Mouse (Mus musculus) thymus, postnatal 10 days (tissue): ENCODE data around the gene Dgkg.

Source experiments
- DNase-seq, 2 experiments: peaks; one replicate each; pipeline ENCODE4 v3.0.0; 2021; ENCODE audit warnings: low spot score in 2 of 2

Dgkg gene

DNA sequence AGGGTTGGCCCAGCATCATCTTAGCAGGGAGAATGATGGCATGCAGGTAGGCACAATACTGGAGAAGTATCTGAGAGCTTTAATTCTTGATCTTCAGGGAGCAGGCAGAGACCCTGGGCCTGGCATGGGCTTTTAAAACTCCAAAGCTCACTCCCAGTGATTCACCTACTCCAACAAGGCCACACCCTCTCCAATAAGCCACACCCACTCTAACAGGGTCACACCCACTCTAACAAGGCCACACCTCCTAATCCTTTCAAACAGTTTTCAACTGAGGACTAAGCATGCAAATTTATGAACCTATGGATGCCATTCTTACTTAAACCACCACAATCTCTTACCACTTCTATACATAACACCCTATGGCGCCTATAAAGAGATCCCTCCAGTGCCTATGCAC, 11.8 kb downstream of the Dgkg start:
- no peak for DNase-seq

DNA sequence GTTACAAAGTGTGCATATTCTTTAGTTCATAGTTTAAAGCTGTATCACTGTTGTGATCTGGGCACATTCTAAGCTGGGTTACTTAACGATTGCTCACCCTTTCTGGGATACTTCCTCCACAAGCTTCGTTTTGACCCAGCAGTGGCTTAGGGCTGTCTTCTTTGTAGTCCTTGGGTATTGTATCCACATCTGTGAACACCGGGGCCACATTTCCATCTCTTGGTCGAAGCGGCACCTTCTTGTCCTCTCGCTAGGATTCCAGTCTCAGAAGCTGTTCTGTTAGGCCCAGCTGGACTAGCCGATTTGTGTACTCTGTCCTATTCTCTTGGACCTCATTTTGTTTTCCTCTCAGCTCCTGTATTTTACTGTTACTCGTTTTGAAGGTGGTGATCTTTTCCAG, 13.6 kb downstream of the Dgkg start:
- no peak for DNase-seq

DNA sequence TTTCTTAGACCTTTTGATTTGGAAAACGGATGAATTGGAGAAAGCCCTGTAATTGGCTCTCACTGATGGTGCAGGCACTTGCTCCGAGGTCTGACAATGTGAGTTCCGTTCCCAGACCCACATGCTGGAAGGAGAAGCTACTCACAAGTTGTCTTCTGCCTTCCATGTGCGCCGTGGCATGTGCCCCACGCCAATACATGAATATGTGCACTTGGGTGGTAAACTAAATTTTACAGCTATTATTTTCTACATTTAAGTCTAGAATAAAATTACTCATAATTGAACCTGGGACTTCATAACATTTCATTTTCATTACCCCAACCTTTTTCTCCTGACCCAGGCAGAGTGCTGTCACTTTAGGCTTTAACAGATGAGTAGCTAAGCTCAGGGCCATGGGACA, 14.1 kb downstream of the Dgkg start:
- no peak for DNase-seq

DNA sequence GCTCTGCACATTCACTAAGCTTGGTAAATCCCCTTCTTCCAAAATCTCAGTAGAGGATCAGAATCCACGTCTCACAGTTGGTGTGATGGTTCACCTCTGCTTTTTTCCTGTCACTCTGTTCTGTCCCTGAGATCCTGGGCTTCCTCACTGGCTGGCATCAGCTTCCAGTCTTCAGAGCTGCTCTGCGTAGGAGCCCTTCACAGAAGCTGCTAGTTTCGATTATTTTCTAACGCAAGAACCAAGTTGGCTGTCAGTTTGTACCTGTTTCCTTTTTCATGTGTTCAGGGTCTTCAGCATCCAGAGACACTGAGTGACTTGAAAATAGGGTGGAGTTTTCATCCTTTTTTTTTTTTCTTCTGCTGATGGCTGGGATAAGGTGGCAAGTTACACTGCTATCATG, 15.0 kb downstream of the Dgkg start:
- DNase-seq = no peak

DNA sequence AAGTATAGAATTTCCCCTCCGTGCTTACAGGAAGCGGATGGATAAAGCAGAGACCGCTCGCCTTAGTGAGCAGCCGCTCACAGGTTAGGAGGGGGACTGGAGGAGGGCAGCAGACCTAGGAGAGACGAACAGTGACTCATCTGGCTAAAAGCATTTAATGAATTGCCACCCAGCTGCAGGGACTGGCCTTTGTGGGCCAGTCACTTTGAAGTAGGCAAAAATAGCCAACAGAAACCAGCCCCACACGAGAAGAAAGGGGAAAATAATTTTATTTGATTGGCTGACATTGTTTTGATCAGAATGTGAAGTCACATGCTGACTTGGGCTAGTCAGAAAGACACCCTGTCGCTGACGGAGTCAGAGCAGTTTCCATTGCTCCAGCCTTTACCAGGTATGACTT, 15.4 kb downstream of the Dgkg start:
- DNase-seq = no peak

DNA sequence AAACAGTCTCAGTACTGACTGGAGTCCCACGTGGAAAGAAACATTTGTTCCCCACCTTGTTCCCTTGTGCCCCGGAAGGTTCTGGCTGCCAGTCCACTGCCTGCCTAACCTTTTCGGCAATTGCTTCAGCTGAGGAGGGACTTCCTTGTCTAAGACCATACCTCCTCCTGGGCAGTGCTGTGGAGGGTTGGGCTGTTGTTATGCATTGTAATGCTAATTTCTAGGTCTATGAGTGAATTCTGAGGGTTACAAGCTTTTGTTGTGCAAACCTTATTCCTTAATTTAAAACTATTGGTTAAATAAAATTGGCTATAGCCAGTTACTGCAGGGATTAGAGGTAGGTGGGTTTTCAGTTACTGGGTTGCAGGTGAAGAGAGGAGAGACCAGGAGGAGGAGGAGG, 19.7 kb downstream of the Dgkg start:
- DNase-seq = no peak

DNA sequence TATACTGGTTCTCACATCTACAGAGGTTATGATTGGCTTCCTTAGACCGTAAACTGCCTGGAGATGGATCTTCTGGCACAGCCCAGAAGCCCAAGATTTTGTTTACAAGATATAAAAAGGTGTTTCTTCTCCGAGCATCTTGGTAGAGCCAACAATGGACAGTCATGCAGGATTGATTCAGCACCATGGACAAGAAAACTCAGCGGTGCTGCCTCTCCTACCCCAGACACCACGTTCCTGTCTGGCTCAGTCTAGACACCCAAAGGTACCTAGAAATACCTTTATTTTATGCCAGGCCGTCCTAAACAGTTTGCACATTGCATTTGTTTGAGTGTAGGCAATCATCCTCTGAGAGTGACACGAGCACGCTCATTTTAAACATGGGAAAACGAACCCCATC, 21.3 kb downstream of the Dgkg start:
- DNase-seq = no peak

DNA sequence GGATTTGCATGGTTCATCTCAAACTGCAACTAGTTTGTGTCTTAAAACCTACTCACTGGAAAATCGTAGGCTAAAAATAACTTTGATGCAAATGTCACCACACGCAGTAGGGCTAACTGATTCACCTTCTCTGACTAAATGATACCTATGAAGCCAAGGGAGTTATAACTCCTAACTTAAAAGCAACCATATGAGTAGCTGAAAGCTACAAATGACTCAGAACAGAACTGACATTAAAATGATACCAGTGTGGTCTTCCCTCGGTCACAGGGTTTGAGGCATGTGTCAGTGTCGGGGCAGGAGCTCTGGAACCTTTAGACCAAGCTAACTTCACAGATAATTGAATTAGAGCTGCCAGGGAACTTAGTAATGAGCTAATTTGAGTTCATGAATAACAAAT, 24.0 kb downstream of the Dgkg start:
- no peak for DNase-seq

DNA sequence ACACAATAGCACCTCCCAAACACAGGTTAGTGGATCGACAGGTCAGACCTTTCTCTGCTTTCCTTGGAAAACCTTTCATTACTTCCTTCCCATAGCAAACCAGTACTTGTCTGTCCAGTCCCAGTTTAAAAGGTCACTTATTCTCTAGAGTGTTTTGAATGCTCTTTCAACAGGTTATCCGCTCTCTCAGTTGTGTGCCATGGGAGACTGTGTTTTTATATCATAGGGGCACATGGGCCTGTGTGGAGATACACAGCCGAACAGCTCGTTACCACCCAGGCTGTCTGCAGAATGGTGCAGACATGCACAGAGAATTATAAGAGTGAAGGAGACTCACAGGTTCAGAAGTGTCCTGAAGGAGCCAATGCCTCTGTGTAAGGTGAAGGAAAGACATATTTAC, 26.7 kb downstream of the Dgkg start:
- DNase-seq = no peak

DNA sequence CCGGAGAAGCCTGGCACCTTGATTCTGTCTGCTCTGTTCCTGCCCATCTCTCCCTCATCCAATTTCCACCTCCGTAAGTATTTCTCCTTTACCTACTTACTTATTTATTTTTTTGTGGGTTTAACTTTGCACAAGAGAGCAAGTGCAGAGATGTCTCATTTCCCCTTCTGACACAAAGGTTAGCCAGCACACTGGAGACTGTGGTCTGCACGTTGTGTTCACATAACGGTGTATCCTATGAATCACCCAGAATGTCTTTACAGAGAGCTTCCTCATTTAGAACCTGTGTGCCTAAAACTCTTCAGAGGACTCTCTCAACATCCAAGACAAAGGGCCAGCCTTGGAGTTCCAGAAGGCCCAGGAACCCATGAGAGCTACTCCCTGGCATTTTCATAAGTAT, 27.1 kb downstream of the Dgkg start:
- no peak for DNase-seq

DNA sequence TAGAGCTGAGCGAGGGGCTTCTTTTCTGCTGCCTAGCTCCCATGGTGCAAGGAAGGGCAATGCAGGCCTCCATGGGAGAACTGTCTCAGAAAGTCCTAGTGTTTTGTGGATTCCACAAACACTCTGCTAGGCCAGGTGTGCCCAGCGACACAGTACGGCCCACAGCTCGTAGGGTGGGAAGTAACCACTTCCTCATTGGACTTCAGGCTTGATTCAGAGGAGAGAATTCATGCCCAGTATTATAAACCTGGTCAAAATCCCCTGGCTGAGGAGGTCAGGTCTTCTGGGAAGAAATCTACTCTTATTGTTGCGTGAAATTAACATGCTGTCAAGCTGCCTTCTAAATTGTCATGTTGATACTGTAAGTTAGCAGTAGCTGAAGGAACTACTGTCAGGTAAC, 31.0 kb downstream of the Dgkg start:
- DNase-seq = no peak

DNA sequence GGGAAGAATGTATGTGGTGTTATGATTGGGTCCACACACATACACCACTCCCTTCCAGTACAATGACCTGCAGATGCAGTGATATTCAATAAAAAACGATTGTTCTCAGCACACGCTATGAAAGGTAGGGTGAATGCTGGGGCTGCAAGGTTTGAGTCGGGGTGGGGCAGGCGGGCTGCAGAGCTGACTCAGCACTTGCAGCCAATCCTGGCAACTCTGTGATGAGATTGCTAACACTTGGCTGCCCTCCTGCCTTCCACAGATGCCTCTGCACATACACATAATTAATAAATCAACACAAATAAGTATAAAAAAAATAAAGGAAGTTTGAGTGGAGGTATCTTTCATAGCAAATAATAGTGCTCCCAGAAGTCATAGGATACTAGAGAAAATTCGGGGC, 31.6 kb downstream of the Dgkg start:
- no peak for DNase-seq

DNA sequence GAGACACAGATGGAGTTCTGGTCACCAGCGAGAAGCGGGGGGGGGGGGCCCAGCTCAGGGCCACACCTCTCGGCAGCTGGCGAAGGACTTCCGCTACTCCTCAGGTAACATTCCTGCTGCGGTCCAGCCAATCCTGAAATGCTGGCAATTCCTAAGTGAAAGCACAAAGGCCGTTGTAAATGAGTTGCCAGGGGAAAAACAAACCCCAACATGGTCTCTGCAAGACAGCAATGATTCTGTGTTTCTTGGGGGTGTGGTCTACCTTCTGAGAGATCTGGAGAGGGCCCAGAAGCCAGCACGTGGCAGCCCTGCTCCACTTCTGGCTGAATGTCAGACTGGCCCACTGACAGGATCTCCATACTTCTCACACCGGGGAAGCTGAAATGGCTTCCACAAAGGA, 34.7 kb downstream of the Dgkg start:
- no peak for DNase-seq

DNA sequence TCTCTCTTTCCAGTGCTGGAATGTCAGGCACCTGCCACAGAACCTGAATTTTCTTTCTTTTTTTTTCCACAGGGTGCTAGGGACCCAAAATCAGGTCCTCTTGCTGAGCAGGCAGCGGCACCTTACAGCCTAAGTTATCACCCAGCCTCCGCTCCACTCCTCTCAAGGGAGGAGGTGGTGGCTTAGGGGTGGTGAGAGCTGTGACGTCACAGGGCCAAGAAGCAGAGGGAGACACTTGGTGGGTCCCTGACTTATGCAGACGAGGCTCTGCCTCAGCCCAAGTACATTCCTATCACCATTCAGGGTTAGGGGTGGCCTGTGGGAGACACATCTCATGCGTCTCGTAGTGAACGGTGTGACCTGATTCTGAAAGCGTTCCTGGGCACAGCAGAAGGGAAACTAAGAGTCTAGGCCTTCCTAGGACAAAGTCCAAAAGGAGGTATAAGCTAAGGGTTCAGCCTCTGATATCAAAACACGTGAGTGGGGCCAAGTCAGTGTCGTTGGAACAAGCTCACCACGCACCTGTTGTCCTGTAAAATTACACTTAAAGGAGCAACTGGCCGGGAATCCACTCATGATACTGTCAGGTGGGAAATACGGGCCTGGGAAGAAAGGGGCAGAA, 35.6 kb downstream of the Dgkg start:
- no peak for DNase-seq

DNA sequence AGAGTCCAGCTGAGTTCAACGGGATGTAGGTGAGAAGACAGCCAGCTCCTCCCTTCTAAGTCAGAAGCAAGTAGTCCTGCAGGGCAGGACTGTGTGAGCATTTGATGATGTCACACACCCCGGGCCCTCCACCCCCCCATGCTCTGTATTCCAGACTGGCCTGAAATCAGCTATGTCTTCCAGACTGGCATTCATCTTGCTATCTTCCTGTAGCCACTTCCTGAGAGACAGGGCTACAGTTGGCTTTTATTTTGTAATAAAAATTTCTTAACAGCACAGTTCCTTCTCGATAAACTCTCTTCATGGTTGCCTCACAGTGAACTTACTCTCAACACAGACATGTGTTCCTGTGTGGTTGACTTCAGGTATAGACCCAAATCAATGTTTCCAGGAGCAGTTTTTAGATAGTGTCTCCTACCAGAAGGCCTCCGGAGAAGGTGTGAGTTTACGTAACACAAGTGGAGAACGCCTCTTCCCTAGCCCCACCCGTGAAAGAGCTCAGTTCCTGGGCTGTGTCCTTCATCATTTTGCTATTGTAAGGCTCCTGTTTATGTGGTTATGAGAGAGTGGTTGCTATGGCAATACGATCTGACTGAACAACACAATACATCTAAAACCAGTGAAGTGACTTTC, 38.5 kb downstream of the Dgkg start:
- no peak for DNase-seq

DNA sequence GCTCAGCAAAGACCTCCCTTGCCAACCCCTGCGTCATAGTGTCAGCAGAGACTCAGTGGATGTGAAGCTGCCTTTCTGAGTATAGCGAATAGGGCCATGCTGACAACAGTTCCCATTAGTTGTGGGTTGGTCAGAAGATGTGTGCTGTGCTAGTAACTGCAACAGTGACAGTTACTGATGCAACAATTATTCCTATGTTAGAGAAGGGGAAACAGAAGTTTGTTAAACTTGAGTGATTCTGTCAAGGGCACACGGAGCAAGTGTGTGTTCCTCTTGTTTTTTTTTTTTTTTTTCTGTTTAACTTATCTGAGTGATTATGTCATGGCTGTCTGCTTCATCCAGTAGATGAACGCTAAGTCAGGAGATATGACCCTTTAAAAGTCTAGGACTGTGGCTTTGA, 41.2 kb downstream of the Dgkg start:
- DNase-seq = no peak

DNA sequence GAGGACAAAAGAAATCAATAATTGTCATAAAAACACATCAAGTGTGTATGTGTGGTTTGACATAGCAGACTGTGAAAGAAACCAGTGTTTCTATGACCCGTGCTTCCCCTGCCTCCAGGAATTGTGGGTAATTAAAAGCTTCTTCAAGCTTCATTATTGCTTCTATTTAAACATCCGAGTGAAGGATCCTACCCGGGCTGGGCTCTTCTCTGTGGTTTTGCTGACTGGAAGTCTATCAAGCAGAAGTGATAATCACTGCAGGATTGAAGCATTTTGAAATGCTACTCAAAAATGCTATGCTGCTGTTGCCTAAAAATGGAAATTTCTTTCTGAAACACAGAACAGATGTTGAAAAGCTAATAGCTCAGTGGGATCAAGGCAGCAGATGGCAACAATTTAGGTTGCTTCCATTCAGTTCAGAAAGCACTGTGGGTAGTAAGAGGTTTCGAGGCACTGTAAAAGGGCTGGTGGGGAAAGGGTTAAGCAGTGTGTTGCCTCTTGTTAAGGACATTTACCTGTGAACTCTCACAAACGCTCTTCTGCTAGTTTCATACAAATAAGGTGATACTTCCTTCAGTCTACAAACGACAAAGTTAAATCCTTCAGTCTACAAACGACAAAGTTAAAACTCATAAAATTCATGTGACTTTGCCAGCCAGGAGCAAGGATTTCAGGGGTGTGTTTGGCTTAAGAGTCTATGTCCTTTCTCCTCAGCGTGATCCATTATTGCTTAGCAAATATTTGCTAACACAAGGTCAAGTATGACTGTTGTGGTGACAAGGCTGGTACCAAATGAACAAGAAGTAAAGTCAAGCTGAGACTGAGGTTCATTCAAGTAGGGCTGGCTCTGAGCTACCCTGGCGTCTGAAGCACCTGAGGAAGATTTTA, 43.6 kb downstream of the Dgkg start:
- DNase-seq = no peak

DNA sequence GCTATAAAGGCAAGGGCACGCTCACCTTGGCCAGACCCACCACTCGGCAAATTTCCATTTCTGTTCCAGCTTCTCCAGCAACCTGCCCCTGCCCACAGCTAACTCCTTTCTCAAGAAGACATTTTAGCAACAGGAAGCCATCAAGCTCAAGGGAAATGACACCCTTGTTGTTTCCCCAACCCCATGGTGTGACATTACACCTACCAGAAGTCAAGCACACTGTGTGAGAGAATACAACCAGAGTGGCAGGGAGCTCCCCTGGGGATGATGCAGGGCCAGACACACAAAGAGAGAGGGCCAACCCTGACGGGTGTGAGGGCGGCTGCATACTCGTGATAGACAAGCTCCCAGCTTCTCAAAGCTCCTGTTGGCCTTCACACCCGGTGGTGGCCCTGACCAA, 49.0 kb downstream of the Dgkg start:
- DNase-seq = no peak

DNA sequence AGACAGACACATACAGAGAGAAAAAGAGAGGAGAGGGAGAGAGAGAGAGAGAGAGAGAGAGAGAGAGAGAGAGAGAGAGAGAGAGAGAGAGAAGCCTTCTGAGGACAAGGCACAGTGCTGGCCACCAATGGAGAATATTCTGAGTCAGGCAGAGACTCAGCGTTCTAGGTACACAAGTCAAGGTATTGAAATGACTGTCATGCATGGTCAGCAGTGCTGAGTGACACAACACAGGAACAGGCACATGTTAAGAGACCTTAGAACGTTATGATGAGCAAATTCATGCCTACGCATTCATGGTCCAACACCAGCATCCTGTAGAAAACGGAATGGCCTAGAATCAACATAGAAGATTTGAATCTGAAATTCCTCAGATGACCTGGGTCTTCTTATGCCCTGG, 50.0 kb downstream of the Dgkg start:
- DNase-seq = no peak

DNA sequence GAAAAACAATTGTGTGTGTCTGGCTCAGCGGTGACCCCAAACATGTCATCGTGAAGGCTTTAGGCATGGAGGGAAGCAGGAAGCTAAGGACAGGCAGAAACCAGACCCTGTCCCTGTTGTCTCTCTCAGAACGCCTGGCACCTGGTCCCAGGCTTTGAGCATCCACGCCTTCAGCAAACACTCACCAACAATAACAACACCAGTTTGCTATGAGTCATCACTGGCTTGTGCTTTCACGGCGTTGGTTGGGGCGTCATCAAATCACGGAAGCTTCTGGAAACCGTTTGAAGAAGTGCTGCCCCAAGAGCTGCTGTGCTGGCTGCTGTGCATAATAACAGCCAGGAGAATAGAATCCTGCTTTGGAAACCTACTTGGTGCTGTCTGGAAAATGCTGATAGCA, 54.6 kb downstream of the Dgkg start:
- DNase-seq = no peak

DNA sequence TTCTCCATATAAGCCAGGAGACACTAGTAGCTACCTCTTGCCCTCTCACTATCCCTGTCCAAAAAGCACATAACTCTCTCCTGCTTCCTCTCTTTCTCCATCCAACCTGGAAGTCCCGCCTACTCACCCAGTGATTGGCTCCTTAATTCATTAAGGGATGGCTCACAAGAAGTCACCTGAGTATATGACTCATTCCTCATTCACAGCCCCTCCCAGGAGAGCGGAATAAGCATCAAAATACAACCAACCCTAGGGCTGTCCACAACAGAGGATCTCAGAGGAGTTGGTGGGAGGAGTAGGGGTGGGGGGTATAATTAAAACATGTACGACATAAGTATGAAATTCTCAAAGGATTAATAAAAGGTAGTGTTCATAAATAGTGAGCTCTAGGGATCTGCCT, 55.3 kb downstream of the Dgkg start:
- DNase-seq = no peak

DNA sequence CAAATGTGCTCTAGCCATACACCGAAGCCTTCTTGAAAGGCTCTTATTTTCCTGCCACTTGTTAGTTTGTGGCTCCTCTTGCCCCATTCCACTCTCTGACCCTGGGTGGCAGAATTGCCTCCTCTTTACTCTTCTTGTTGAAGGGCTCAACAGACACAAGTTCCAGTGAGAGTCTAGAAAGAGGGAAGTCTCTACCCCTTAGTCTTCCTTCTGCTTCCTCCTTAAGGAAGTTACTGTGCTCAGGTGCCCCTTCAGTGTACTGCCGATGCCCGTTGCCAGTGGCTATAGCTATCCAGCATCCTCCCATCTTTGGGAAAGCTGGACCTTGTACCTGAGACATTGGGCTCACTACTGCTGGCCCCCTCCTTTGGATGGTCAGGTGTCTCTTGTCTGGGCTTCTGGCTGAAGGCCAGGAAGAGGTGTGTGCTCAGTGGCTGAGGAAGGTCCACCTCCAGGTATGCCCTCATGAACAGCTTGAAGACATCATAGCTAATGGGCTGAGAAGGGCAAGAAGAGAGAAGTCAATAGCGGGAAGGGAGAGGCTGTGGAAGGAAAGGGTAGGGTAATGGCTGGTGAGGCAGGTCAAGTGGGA, 56.8 kb downstream of the Dgkg start:
- no peak for DNase-seq

DNA sequence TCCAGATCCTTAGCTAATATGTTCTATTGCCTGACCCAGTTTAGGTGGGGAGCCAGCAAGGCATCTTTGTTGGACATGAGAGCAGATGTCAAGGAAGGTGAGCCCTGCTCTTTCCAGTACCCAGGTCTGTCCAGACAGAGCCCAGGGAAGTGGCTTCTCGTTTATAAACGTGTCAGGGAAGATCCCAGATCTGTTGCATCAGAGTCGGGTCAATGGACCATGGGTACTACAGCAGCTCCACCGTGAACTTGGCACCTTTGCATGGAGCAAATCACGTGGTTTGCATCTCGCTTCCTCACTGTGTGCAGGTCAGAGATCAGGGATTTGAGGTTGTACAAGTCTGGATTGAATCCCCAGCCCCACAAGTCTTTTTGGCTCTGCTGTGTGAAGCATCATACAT, 58.3 kb downstream of the Dgkg start:
- DNase-seq = no peak
